Mouse (Mus musculus): ENCODE results near the gene Slc25a5. TPM values are rescaled to one million over a fixed set of nuclear protein-coding genes. Genes with fewer than 3 reads are reported as not detected.

Gene Slc25a5
- 942 and 1,011 TPM in 2 replicates for polyA plus RNA-seq (2014; fragmentation: Nextera tagmentation; extraction: Ambion mirVana)

DNA sequence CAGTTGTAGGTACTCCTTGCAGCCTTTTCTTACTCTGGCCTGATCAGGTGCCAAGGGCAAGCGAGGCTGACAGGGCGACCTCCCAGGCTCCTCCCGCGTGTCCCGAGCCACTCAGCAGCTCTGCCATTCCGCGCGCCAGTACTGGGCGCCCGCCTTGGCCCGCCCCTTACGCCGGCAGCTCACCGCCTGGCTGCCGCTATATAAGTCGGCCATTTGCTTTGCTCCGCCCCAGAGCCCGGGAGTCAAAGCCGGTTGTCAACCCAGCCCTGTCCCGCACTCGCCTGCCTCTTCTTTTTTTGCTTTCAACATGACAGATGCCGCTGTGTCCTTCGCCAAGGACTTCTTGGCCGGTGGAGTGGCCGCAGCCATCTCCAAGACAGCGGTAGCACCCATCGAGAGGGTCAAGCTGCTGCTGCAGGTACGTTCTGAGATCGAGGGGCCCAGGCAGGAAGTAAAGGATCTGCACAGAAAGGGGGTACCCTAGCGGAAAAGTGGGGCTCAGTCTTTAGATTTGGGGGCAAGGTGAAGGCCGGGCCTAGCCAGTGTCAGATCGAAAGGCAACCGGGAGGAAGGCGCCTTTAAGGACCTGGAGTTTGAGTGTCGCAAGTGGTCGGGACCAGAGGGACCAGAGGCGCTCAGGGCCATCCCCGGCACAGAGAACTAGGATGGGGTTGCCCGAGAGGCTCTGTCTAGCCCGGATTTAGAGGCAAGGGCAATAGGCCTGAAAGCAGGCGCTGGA is at the start of gene Slc25a5:
Gene Slc25a5, plus strand, starts transcription at position 228 of the 739 bp plus-strand sequence.
- DNase-seq (ENCODE audit: low spot score): peak; percentile 75
- 13% methylated on average over 41 of the region's 41 CpGs for WGBS
- Histone ChIP-seq H3K4me2 (peak within 1 kb of the TSS; percentile 69), H3K4me1 (replicated peaks; ENCODE audit: control insufficient read depth, insufficient read depth, low read length) (no peaks in the 10 kb centered on the region), H3K27ac (ENCODE audit: low read depth, low read length) (peak within 1 kb of the TSS; percentile 91), H3K9me3 (ENCODE audit: control insufficient read depth, low read length) (no peaks in the 10 kb centered on the region), H3K27me3 (replicated peaks; ENCODE audit: control insufficient read depth, insufficient read depth, low read length) (no peaks in the 10 kb centered on the region), H3K4me3 (ENCODE audit: low read depth, low read length) (peak within 1 kb of the TSS; percentile 72), H3K9ac (ENCODE audit: low read depth, low read length) (peak within 1 kb of the TSS; percentile 84), H3K36me3 (ENCODE audit: control insufficient read depth, insufficient read depth, low read length) (peaks cover 6% of the 10 kb centered on the region; the same call in 1 of the 2 replicates)
- ATAC-seq (replicated peaks; ENCODE audit: low FRiP score): peak; percentile 94

GRCm38 (mm10) chrX:36746789-36747188 is 48.7 kb upstream of the Slc25a5 start:
- no peaks in the 10 kb centered on the region for H3K36me3 ChIP-seq (ENCODE audit: control insufficient read depth, insufficient read depth, low read length)
- H3K9ac ChIP-seq (ENCODE audit: low read depth, low read length): no peak overlapping the region
- no peak overlapping the region for H3K4me2 ChIP-seq
- H3K4me3 ChIP-seq (ENCODE audit: low read depth, low read length): no peak overlapping the region
- no peak for DNase-seq (ENCODE audit: low spot score)
- ATAC-seq (replicated peaks; ENCODE audit: low FRiP score): no peak
- no peaks in the 10 kb centered on the region for H3K27me3 ChIP-seq (replicated peaks; ENCODE audit: control insufficient read depth, insufficient read depth, low read length)
- no peaks in the 10 kb centered on the region for H3K4me1 ChIP-seq (replicated peaks; ENCODE audit: control insufficient read depth, insufficient read depth, low read length)
- no peaks in the 10 kb centered on the region for H3K9me3 ChIP-seq (ENCODE audit: control insufficient read depth, low read length)
- no peak overlapping the region for H3K27ac ChIP-seq (ENCODE audit: low read depth, low read length)
- 78% methylated on average over 8 of the region's 8 CpGs for WGBS

DNA sequence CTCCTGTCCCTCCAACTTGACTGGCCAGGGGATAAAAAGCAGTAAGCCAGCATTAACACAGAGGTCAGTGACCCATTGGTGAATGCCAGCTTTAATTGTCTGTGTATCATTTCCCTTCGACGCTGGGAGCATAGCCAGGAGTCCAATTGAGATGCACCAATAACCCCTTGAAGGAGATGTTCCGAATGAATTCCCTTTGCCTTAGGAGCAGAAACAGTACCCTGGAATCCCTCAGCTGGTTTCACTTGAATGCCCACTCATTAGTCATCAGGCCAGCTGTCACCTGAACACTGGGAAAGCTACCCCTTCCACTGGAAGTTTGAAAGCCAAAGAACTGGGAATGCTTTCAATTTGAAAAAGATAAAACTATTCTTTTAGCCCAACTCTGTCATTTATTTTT is 46.9 kb upstream of the Slc25a5 start:
- Histone ChIP-seq H3K27me3 (replicated peaks; ENCODE audit: control insufficient read depth, insufficient read depth, low read length) (no peaks in the 10 kb centered on the region), H3K4me2 (no peak overlapping the region), H3K9ac (ENCODE audit: low read depth, low read length) (no peak overlapping the region), H3K9me3 (ENCODE audit: control insufficient read depth, low read length) (no peaks in the 10 kb centered on the region), H3K27ac (ENCODE audit: low read depth, low read length) (no peak overlapping the region), H3K4me1 (replicated peaks; ENCODE audit: control insufficient read depth, insufficient read depth, low read length) (no peaks in the 10 kb centered on the region), H3K36me3 (ENCODE audit: control insufficient read depth, insufficient read depth, low read length) (no peaks in the 10 kb centered on the region), H3K4me3 (ENCODE audit: low read depth, low read length) (no peak overlapping the region)
- ATAC-seq (replicated peaks; ENCODE audit: low FRiP score): no peak
- 71% methylated on average over 3 of the region's 3 CpGs for WGBS
- no peak for DNase-seq (ENCODE audit: low spot score)

DNA sequence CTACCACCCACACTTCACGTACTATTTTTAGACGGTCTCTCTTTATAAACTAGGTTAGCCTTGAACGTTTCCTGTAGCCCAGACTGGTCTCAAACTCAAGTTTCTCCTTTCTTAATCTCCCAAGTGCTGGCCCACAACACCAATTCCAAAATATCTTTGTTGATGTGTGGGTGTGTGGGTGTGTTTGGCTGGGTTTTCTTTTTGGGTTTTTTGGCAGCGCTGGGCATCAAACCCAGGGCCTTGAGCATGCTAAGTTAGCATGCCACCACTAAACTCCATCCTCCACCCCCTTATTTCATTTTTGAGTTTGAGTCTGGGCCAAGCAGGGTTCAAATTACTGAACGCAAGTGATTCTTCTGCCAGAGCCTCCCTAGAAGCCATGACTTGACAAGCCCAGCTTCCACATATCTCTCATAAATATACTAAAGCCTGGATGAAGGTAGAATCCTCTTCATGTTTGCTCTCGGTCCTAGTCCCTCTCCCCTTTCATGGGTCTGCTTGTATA is 46.1 kb upstream of the Slc25a5 start:
- Histone ChIP-seq H3K4me1 (replicated peaks; ENCODE audit: control insufficient read depth, insufficient read depth, low read length) (no peaks in the 10 kb centered on the region), H3K4me3 (ENCODE audit: low read depth, low read length) (no peak overlapping the region), H3K9ac (ENCODE audit: low read depth, low read length) (no peak overlapping the region), H3K9me3 (ENCODE audit: control insufficient read depth, low read length) (no peaks in the 10 kb centered on the region), H3K27ac (ENCODE audit: low read depth, low read length) (no peak overlapping the region), H3K27me3 (replicated peaks; ENCODE audit: control insufficient read depth, insufficient read depth, low read length) (no peaks in the 10 kb centered on the region), H3K36me3 (ENCODE audit: control insufficient read depth, insufficient read depth, low read length) (no peaks in the 10 kb centered on the region), H3K4me2 (no peak overlapping the region)
- ATAC-seq (replicated peaks; ENCODE audit: low FRiP score): no peak
- WGBS: 67% methylated on average over 6 of the region's 6 CpGs
- DNase-seq (ENCODE audit: low spot score): no peak

DNA sequence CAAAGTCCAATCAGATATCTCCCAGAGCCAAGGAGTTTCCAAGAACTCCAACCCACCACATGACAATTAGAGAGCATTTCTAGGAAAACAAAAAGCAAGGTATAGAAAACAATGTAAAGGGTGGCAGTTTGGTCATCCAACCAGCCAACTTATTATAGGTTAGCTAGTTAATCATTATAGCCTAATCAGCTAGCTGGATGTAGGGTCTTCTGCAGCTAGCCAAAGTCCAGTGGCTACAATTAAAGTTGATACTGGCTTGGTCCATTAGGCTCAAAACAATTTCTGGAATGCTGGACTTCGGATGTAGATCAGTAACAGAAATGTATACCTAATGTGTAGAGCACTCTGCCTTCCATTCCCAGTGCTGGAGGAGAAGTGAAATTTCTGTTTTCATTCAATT is 44.9 kb upstream of the Slc25a5 start:
- no peaks in the 10 kb centered on the region for H3K36me3 ChIP-seq (ENCODE audit: control insufficient read depth, insufficient read depth, low read length)
- H3K9ac ChIP-seq (ENCODE audit: low read depth, low read length): no peak overlapping the region
- 87% methylated on average over 1 of the region's 1 CpGs for WGBS
- H3K4me2 ChIP-seq: no peak overlapping the region
- H3K9me3 ChIP-seq (ENCODE audit: control insufficient read depth, low read length): no peaks in the 10 kb centered on the region
- H3K27me3 ChIP-seq (replicated peaks; ENCODE audit: control insufficient read depth, insufficient read depth, low read length): no peaks in the 10 kb centered on the region
- no peak overlapping the region for H3K27ac ChIP-seq (ENCODE audit: low read depth, low read length)
- no peak for DNase-seq (ENCODE audit: low spot score)
- no peaks in the 10 kb centered on the region for H3K4me1 ChIP-seq (replicated peaks; ENCODE audit: control insufficient read depth, insufficient read depth, low read length)
- no peak for ATAC-seq (replicated peaks; ENCODE audit: low FRiP score)
- H3K4me3 ChIP-seq (ENCODE audit: low read depth, low read length): no peak overlapping the region

DNA sequence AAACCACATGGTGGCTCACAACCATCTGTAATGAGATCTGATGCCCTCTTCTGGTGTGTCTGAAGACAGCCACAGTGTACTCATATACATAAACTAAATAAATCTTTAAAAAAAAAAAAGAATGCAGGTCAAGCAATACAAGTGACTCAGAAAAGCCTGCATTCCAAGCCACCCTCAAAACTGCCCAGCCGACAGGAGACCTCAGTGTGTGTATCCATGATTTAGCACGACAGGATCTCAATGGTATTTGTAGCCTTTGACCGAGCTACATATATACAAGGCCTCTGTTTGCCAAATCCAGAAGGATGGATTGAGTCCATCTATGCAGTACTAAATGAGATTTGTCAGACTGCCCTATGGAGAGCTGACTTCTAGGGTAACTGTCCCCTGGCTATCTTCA is 42.9 kb upstream of the Slc25a5 start:
- H3K4me3 ChIP-seq (ENCODE audit: low read depth, low read length): no peak overlapping the region
- DNase-seq (ENCODE audit: low spot score): no peak
- H3K36me3 ChIP-seq (ENCODE audit: control insufficient read depth, insufficient read depth, low read length): no peaks in the 10 kb centered on the region
- H3K9ac ChIP-seq (ENCODE audit: low read depth, low read length): no peak overlapping the region
- no peak overlapping the region for H3K27ac ChIP-seq (ENCODE audit: low read depth, low read length)
- 80% methylated on average over 3 of the region's 3 CpGs for WGBS
- H3K4me1 ChIP-seq (replicated peaks; ENCODE audit: control insufficient read depth, insufficient read depth, low read length): no peaks in the 10 kb centered on the region
- no peak for ATAC-seq (replicated peaks; ENCODE audit: low FRiP score)
- H3K9me3 ChIP-seq (ENCODE audit: control insufficient read depth, low read length): no peaks in the 10 kb centered on the region
- H3K27me3 ChIP-seq (replicated peaks; ENCODE audit: control insufficient read depth, insufficient read depth, low read length): no peaks in the 10 kb centered on the region
- H3K4me2 ChIP-seq: no peak overlapping the region

DNA sequence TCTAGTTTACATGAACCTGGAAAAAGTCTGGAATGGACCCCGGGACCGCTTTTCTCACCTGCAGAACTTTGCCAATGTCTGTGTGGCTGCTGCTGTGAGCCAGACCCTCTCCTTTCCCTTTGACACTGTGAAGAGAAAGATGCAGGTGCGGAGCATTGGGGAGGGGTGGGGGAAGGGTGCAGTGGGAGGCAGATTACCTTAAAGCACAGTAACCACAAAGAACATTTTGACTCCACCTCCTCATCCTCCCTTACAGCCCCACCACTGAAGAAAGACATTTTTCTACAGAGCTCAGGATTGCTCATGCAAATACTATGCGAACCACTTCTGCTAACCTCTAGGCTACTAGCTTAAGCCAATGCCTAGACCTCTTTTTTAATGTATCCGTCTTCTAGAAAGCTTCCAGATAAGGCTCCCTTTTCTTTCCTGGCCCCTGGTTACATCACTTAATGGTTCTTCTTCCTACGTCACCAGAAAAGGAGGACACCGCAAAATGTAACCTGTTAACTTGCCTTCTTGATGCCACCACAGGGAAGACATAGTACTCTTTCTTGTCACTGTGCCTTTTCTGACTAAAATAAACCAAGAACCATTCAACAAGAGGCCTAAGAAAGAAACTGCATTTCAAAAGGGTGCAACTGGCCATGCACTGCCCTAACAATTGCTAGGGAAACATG is 37.5 kb upstream of the Slc25a5 start:
- no peak overlapping the region for H3K9ac ChIP-seq (ENCODE audit: low read depth, low read length)
- 69% methylated on average over 7 of the region's 7 CpGs for WGBS
- ATAC-seq (replicated peaks; ENCODE audit: low FRiP score) (no peak), DNase-seq (ENCODE audit: low spot score) (no peak)
- no peaks in the 10 kb centered on the region for H3K36me3 ChIP-seq (ENCODE audit: control insufficient read depth, insufficient read depth, low read length)
- no peak overlapping the region for H3K4me3 ChIP-seq (ENCODE audit: low read depth, low read length)
- no peaks in the 10 kb centered on the region for H3K4me1 ChIP-seq (replicated peaks; ENCODE audit: control insufficient read depth, insufficient read depth, low read length)
- no peaks in the 10 kb centered on the region for H3K9me3 ChIP-seq (ENCODE audit: control insufficient read depth, low read length)
- H3K27ac ChIP-seq (ENCODE audit: low read depth, low read length): no peak overlapping the region
- no peaks in the 10 kb centered on the region for H3K27me3 ChIP-seq (replicated peaks; ENCODE audit: control insufficient read depth, insufficient read depth, low read length)
- no peak overlapping the region for H3K4me2 ChIP-seq

GRCm38 (mm10) chrX:36758566-36758965 is 36.9 kb upstream of the Slc25a5 start:
- no peaks in the 10 kb centered on the region for H3K4me1 ChIP-seq (replicated peaks; ENCODE audit: control insufficient read depth, insufficient read depth, low read length)
- H3K4me3 ChIP-seq (ENCODE audit: low read depth, low read length): no peak overlapping the region
- WGBS: 54% methylated on average over 6 of the region's 6 CpGs
- H3K4me2 ChIP-seq: no peak overlapping the region
- no peak overlapping the region for H3K27ac ChIP-seq (ENCODE audit: low read depth, low read length)
- ATAC-seq (replicated peaks; ENCODE audit: low FRiP score) (no peak), DNase-seq (ENCODE audit: low spot score) (no peak)
- no peaks in the 10 kb centered on the region for H3K9me3 ChIP-seq (ENCODE audit: control insufficient read depth, low read length)
- H3K36me3 ChIP-seq (ENCODE audit: control insufficient read depth, insufficient read depth, low read length): no peaks in the 10 kb centered on the region
- H3K9ac ChIP-seq (ENCODE audit: low read depth, low read length): no peak overlapping the region
- no peaks in the 10 kb centered on the region for H3K27me3 ChIP-seq (replicated peaks; ENCODE audit: control insufficient read depth, insufficient read depth, low read length)

Data from liver, embryonic 11.5 days (tissue).